Mouse (Mus musculus): ENCODE results near the gene Nab1.

- TF ChIP-seq POLR2A (IDR thresholded peaks at IDR 0.05; ENCODE audit: low read depth, low read length): no peak
- TF ChIP-seq CTCF (IDR thresholded peaks at IDR 0.05; ENCODE audit: borderline replicate concordance, insufficient read depth, low read length): no peak
Observed at GRCm38 (mm10) chr1:52499601-52500313, 722 bp downstream of the Nab1 start.

All from embryonic fibroblast, embryonic 13.5 days (primary cell).